Mouse (Mus musculus) spleen, adult 2 months (tissue): ENCODE measurements around the gene Olfr1058. TPM values are rescaled to one million over a fixed set of nuclear protein-coding genes. Genes with fewer than 3 reads are reported as not detected.

Experiments
- DNase-seq, 2 experiments: peaks; one replicate each; pipeline versions ENCODE4 v3.0.0 to v3.0.0-alpha.2; 2012 to 2021; ENCODE audit warnings: low spot score in 2 of 2, low read depth in 1 of 2
- H3K27ac ChIP-seq: fragments of 200-500 bp; 2 replicates; pipeline ENCODE4 v1.5.1; 2012; ENCODE audit warnings: low read length, inconsistent platforms; ENCODE audit not compliant: insufficient read depth
- H3K27me3 ChIP-seq: fragments of 200-500 bp; 2 replicates; pipeline ENCODE4 v1.6.1; 2012; ENCODE audit warnings: mild to moderate bottlenecking, moderate library complexity, low read length, inconsistent platforms; ENCODE audit not compliant: control insufficient read depth, insufficient read depth
- H3K36me3 ChIP-seq: fragments of 200-500 bp; 2 replicates; pipeline ENCODE4 v1.6.1; 2012; ENCODE audit warnings: mild to moderate bottlenecking, low read length, inconsistent platforms; ENCODE audit not compliant: control insufficient read depth, insufficient read depth
- H3K4me1 ChIP-seq: fragments of 200-500 bp; 2 replicates; pipeline ENCODE4 v1.6.1; 2011; ENCODE audit warnings: inconsistent platforms; ENCODE audit not compliant: control insufficient read depth, insufficient read depth, insufficient read length
- H3K4me3 ChIP-seq: fragments of 200-500 bp; 2 replicates; pipeline ENCODE4 v1.5.1; 2011; ENCODE audit warnings: mild to moderate bottlenecking, inconsistent platforms; ENCODE audit not compliant: insufficient read depth, insufficient read length; ENCODE audit errors: extremely low read depth
- CTCF ChIP-seq: fragments of 200-500 bp; IDR thresholded peaks from 2 replicates; pipeline ENCODE4 v1.5.1; 2011; ENCODE audit warnings: mild to moderate bottlenecking, inconsistent platforms; ENCODE audit not compliant: insufficient read depth, insufficient read length, insufficient replicate concordance; ENCODE audit errors: extremely low read depth
- POLR2A ChIP-seq: fragments of 200-500 bp; IDR thresholded peaks from 2 replicates; pipeline ENCODE4 v1.6.1; 2011; ENCODE audit warnings: low read depth, low read length, inconsistent platforms
- WGBS: fragments of 180-500 bp; shearing (Covaris S2); methylation state at CpG from one replicate; pipeline ENCODE4 v1.1.7; 2018; 5-methylcytosine and 5-hydroxymethylcytosine counted together
- polyA plus RNA-seq: library from polyadenylated mRNA; depleted of rRNA; stranded (reverse); fragments of >200 nt; gene quantifications from 2 replicates; pipeline ENCODE4 v1.2.3, GENCODE M21; 2012; rRNA removed

Olfr1058 gene
- polyA plus RNA-seq, 1 experiment: not detected

DNA sequence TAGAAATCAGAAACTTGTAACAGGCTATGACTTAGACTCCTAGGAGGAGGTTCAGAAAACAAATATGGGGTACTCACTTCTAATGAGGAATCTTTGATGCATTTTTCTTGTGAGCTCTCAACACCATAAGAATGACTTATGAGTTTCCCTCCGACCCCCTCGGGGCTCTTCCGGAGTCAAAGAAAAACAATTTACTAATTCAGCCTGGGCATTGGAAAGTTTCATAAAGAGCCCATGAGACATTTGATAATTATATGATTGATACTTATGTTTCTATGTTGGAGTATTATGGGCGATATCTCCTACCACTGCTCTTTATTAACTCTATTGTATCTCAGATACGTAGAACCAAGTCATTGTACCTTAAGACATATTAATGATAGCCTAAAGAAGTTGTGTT is 38.2 kb downstream of the Olfr1058 start, which contains the start of gene Olfr1055:
Gene Olfr1055 (minus strand): TSS at position 101 of the 400 bp plus-strand sequence.
- no peaks in the 10 kb centered on the region for H3K36me3 ChIP-seq
- no peak within 1 kb of the TSS for H3K4me3 ChIP-seq
- no peaks in the 10 kb centered on the region for H3K27me3 ChIP-seq
- H3K27ac ChIP-seq: no peak within 1 kb of the TSS
- H3K4me1 ChIP-seq: no peaks in the 10 kb centered on the region
- TF ChIP-seq CTCF (no peak), POLR2A (no peak)
- no peak for DNase-seq
- WGBS: 86% methylated on average over 5 of the region's 5 CpGs

DNA sequence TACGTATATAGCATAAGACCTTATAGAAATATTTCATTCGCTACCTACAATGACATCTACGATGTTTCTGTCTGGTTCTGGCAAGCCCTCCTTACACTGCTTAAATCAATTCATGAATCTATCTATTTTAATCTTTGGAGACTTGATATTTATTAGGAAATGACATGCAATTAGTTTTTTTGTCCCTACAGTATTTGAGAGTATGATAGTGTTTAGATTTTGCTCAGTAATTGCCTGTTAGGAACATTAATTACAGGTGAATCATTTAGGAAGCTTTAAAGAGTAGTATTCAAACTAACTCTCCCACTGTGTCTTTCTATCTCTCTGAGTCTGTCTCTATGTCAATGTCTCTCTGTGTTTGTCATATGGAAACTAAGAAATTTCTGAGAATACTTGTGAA is 53.0 kb downstream of the Olfr1058 start, which contains the start of gene Olfr1054:
Gene Olfr1054 (minus strand): TSS at position 101 of the 400 bp plus-strand sequence.
- TF ChIP-seq CTCF: no peak
- no peak for TF ChIP-seq POLR2A
- WGBS: 91% methylated on average over 3 of the region's 3 CpGs
- DNase-seq: no peak
- no peaks in the 10 kb centered on the region for H3K4me1 ChIP-seq
- H3K4me3 ChIP-seq: no peak within 1 kb of the TSS; the same call in 1 of the 2 replicates
- no peak within 1 kb of the TSS for H3K27ac ChIP-seq
- H3K36me3 ChIP-seq: no peaks in the 10 kb centered on the region
- H3K27me3 ChIP-seq: no peaks in the 10 kb centered on the region

Other genes with a start within 250 kb of the Olfr1058 start
- gene Olfr1040, start 241.8 kb downstream of the Olfr1058 start, polyA plus RNA-seq: not detected in 2 replicates
- not detected in 2 replicates for gene Olfr1042, start 226.7 kb downstream of the Olfr1058 start, polyA plus RNA-seq
- gene Olfr1043, start 221.0 kb downstream of the Olfr1058 start, polyA plus RNA-seq: not detected in 2 replicates
- gene Olfr1044, start 210.7 kb downstream of the Olfr1058 start, polyA plus RNA-seq: not detected in 2 replicates
- gene Olfr52, start 202.9 kb downstream of the Olfr1058 start, polyA plus RNA-seq: not detected in 2 replicates
- gene Olfr1045, start 185.6 kb downstream of the Olfr1058 start, polyA plus RNA-seq: not detected in 2 replicates
- gene Olfr1046, start 169.2 kb downstream of the Olfr1058 start, polyA plus RNA-seq: not detected in 2 replicates
- gene Olfr1047, start 157.2 kb downstream of the Olfr1058 start, polyA plus RNA-seq: not detected in 2 replicates
- not detected in 2 replicates for gene Olfr1048, start 148.3 kb downstream of the Olfr1058 start, polyA plus RNA-seq
- not detected in 2 replicates for gene Olfr1049, start 130.2 kb downstream of the Olfr1058 start, polyA plus RNA-seq
- gene Olfr1051, start 109.5 kb downstream of the Olfr1058 start, polyA plus RNA-seq: not detected in 2 replicates
- gene Olfr1052, start 96.1 kb downstream of the Olfr1058 start, polyA plus RNA-seq: not detected in 2 replicates
- gene Olfr1053, start 73.3 kb downstream of the Olfr1058 start, polyA plus RNA-seq: not detected in 2 replicates
- not detected in 2 replicates for gene Olfr1054, start 53.1 kb downstream of the Olfr1058 start, polyA plus RNA-seq
- not detected in 2 replicates for gene Olfr1055, start 38.3 kb downstream of the Olfr1058 start, polyA plus RNA-seq
- gene Olfr1056, start 26.1 kb downstream of the Olfr1058 start, polyA plus RNA-seq: not detected in 2 replicates
- not detected in 2 replicates for gene Olfr1057, start 10.2 kb downstream of the Olfr1058 start, polyA plus RNA-seq
- gene Olfr1061, start 25.5 kb upstream of the Olfr1058 start, polyA plus RNA-seq: not detected in 2 replicates
- not detected in 2 replicates for gene Olfr1062, start 38.2 kb upstream of the Olfr1058 start, polyA plus RNA-seq
- not detected in 2 replicates for gene Olfr1065, start 62.0 kb upstream of the Olfr1058 start, polyA plus RNA-seq
- gene Olfr1066, start 67.7 kb upstream of the Olfr1058 start, polyA plus RNA-seq: not detected in 2 replicates
- not detected in 2 replicates for gene Olfr228, start 98.8 kb upstream of the Olfr1058 start, polyA plus RNA-seq
- gene Olfr1076, start 119.9 kb upstream of the Olfr1058 start, polyA plus RNA-seq: not detected in 2 replicates
- not detected in 2 replicates for gene Olfr1079, start 153.9 kb upstream of the Olfr1058 start, polyA plus RNA-seq
- gene Olfr1080, start 169.7 kb upstream of the Olfr1058 start, polyA plus RNA-seq: not detected in 2 replicates
- gene Olfr1082, start 210.4 kb upstream of the Olfr1058 start, polyA plus RNA-seq: not detected in 2 replicates